Mouse (Mus musculus) testis, adult 2 months (tissue): ENCODE results near the gene Bicdl2.
A peak's percentile ranks its signal among the peaks of the same experiment; 100 is the strongest.

ENCODE experiments used
- CTCF ChIP-seq: fragments of 200-500 bp; IDR thresholded peaks from 2 replicates; pipeline ENCODE4 v1.5.1; 2012; ENCODE audit warnings: low read depth, mild to moderate bottlenecking, inconsistent platforms, low read length, moderate library complexity; ENCODE audit not compliant: control insufficient read depth, insufficient read depth, insufficient replicate concordance
- POLR2A ChIP-seq: fragments of 200-500 bp; IDR thresholded peaks from 2 replicates; pipeline ENCODE4 v1.6.1; 2012; ENCODE audit warnings: low read depth, mild to moderate bottlenecking, inconsistent platforms, low read length, moderate library complexity; ENCODE audit not compliant: control insufficient read depth

DNA sequence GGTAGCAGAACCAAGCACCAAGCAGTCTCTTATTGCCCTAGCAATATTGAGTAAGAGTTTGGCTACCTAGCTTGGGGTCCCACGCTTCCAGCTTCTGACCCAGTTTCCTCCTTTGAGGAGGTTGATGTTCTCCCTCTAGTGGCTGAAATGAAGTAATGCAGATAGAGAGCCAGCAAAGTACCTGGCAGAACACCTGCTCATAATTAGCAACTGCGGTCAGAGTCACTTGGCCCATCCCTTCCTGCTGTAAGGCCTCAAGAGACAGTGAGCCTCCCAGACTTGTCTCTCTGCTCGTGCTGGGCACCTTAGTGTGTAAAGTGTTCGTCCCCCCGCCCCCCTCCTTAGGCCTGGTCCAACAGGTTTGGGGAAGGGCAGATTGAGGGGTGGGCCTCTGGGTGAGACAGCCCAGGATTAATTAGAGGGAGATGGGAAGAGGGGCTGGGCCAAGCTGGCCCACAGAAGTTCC lies 4.3 kb downstream of the Bicdl2 start:
- TF ChIP-seq CTCF (peak; percentile 33; the same call in 1 of the 2 replicates), POLR2A (no peak)
